Mouse (Mus musculus): Measurements from ENCODE around the gene Optn. TPM values are rescaled to one million over a fixed set of nuclear protein-coding genes. Genes with fewer than 3 reads are reported as not detected.

Optn gene
- polyA plus RNA-seq, 1 experiment from 2014 or later = 15.7 TPM

DNA sequence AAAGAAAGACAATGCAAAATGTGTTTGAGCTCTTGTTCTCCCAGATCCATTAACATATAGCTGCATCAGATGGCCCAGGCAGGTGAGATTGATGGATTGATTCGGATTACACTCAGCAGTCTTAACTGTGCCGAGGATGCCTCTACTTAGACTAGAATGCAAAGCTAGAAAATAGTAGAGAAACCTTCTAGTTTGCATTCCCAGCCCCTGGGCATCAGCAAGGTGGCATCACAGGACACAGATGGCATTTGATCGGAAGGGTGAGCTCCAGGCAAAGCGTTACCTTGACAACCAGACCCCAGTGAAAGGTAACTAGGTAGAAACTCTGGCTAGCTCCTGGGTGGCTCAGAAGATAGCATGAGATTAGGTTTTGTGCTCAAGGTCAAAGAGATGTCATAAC lies 396 bp upstream of the Optn start:
- 25% methylated on average over 4 of the region's 4 CpGs for WGBS
- peak overlapping the region; percentile 13; the same call in 1 of the 2 replicates for H3K9ac ChIP-seq (replicated peaks; ENCODE audit: low read length)
- H3K4me2 ChIP-seq (replicated peaks; ENCODE audit: low read depth, low read length) = peak overlapping the region; percentile 97

GRCm38 (mm10) chr2:5062496-5063298 lies 1.2 kb downstream of the Optn start:
- no peaks in the 10 kb centered on the region for H3K27me3 ChIP-seq (ENCODE audit: insufficient read depth, low read length)
- peak overlapping the region; percentile 97 for H3K4me2 ChIP-seq (replicated peaks; ENCODE audit: low read depth, low read length)
- H3K36me3 ChIP-seq (ENCODE audit: insufficient read depth, low read length) = no peaks in the 10 kb centered on the region
- peaks cover 15% of the 10 kb centered on the region for H3K4me1 ChIP-seq (ENCODE audit: insufficient read depth, low read length)
- 32% methylated on average over 16 of the region's 16 CpGs for WGBS
- no peak for ATAC-seq (ENCODE audit: low FRiP score, low TSS enrichment)
- no peak overlapping the region for H3K27ac ChIP-seq (ENCODE audit: low read length)
- H3K9ac ChIP-seq (replicated peaks; ENCODE audit: low read length) = peak overlapping the region; percentile 65
- H3K9me3 ChIP-seq (ENCODE audit: low read length) = no peaks in the 10 kb centered on the region
- peak overlapping the region; percentile 71 for H3K4me3 ChIP-seq (ENCODE audit: low read length)

More for the DNA sequence above, 396 bp upstream of the Optn start:
- peak; percentile 69 for ATAC-seq (ENCODE audit: low FRiP score, low TSS enrichment)
- peaks cover 15% of the 10 kb centered on the region for H3K4me1 ChIP-seq (ENCODE audit: insufficient read depth, low read length)
- H3K36me3 ChIP-seq (ENCODE audit: insufficient read depth, low read length) = no peaks in the 10 kb centered on the region
- 0 out of 2 replicates have a peak, but pooled peaks cover 3% of the 10 kb centered on the region for H3K9me3 ChIP-seq (ENCODE audit: low read length)
- H3K4me3 ChIP-seq (ENCODE audit: low read length) = peak overlapping the region; percentile 71
- H3K27me3 ChIP-seq (ENCODE audit: insufficient read depth, low read length) = no peaks in the 10 kb centered on the region
- no peak overlapping the region for H3K27ac ChIP-seq (ENCODE audit: low read length)

DNA sequence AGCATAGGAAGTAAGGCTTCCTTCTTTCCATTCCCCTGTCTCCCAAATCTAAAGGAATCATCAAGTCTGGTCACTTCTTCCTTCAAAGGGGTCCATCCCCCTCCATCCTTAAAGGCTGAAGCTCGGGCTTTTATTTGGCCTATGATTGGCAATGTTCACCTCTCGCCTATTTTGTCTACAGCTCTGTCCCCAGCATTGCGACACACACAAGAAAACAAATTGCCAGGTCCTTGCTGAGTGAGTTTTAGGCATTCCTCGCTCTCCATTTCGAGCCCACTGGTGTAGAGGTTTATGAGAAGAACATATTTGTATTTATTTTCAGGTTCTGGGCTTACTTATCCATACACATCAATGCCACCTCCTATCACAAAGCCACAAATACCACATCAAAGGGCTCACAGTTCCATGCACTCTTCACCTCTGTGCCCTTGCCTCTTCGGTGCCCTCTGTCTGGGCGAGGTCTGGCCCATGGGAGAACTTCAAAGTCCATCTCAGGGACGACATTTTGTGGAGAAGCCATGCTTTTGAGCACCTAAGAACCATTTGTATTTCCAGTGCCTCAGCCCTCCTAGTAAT lies 2.6 kb downstream of the Optn start:
- Histone ChIP-seq H3K4me2 (replicated peaks; ENCODE audit: low read depth, low read length) (no peak overlapping the region), H3K27me3 (ENCODE audit: insufficient read depth, low read length) (no peaks in the 10 kb centered on the region), H3K9ac (replicated peaks; ENCODE audit: low read length) (no peak overlapping the region), H3K4me1 (ENCODE audit: insufficient read depth, low read length) (peaks cover 15% of the 10 kb centered on the region), H3K27ac (ENCODE audit: low read length) (no peak overlapping the region), H3K4me3 (ENCODE audit: low read length) (no peak overlapping the region), H3K9me3 (ENCODE audit: low read length) (no peaks in the 10 kb centered on the region), H3K36me3 (ENCODE audit: insufficient read depth, low read length) (no peaks in the 10 kb centered on the region)
- WGBS = 77% methylated on average over 8 of the region's 8 CpGs
- ATAC-seq (ENCODE audit: low FRiP score, low TSS enrichment) = no peak

- H3K9ac ChIP-seq (replicated peaks; ENCODE audit: low read length) = no peak overlapping the region
- H3K27ac ChIP-seq (ENCODE audit: low read length) = no peak overlapping the region
- WGBS = 83% methylated on average over 4 of the region's 4 CpGs
- H3K4me1 ChIP-seq (ENCODE audit: insufficient read depth, low read length) = peaks cover 15% of the 10 kb centered on the region
- no peaks in the 10 kb centered on the region for H3K36me3 ChIP-seq (ENCODE audit: insufficient read depth, low read length)
- no peak overlapping the region for H3K4me2 ChIP-seq (replicated peaks; ENCODE audit: low read depth, low read length)
- H3K9me3 ChIP-seq (ENCODE audit: low read length) = no peaks in the 10 kb centered on the region
- no peak for ATAC-seq (ENCODE audit: low FRiP score, low TSS enrichment)
- no peak overlapping the region for H3K4me3 ChIP-seq (ENCODE audit: low read length)
- no peaks in the 10 kb centered on the region for H3K27me3 ChIP-seq (ENCODE audit: insufficient read depth, low read length)
Observed at GRCm38 (mm10) chr2:5059997-5060396, 3.9 kb downstream of the Optn start.

- WGBS = 73% methylated on average over 5 of the region's 5 CpGs
- Histone ChIP-seq H3K4me3 (ENCODE audit: low read length) (no peak overlapping the region), H3K36me3 (ENCODE audit: insufficient read depth, low read length) (no peaks in the 10 kb centered on the region), H3K4me2 (replicated peaks; ENCODE audit: low read depth, low read length) (no peak overlapping the region), H3K27me3 (ENCODE audit: insufficient read depth, low read length) (no peaks in the 10 kb centered on the region), H3K4me1 (ENCODE audit: insufficient read depth, low read length) (peaks cover 10% of the 10 kb centered on the region), H3K9me3 (ENCODE audit: low read length) (no peaks in the 10 kb centered on the region), H3K27ac (ENCODE audit: low read length) (no peak overlapping the region), H3K9ac (replicated peaks; ENCODE audit: low read length) (no peak overlapping the region)
- ATAC-seq (ENCODE audit: low FRiP score, low TSS enrichment) = no peak
Observed at GRCm38 (mm10) chr2:5058436-5058835, 5.4 kb downstream of the Optn start.

GRCm38 (mm10) chr2:5050562-5050961 lies 13.3 kb downstream of the Optn start:
- whole genome bisulfite sequencing = 84% methylated on average over 2 of the region's 2 CpGs

GRCm38 (mm10) chr2:5047016-5047415 lies 16.8 kb downstream of the Optn start:
- ATAC-seq (ENCODE audit: low FRiP score, low TSS enrichment) = no peak
- no peak overlapping the region for H3K4me3 ChIP-seq (ENCODE audit: low read length)
- no peak overlapping the region for H3K27ac ChIP-seq (ENCODE audit: low read length)
- H3K4me1 ChIP-seq (ENCODE audit: insufficient read depth, low read length) = peaks cover 8% of the 10 kb centered on the region
- no peaks in the 10 kb centered on the region for H3K36me3 ChIP-seq (ENCODE audit: insufficient read depth, low read length)
- H3K9me3 ChIP-seq (ENCODE audit: low read length) = no peaks in the 10 kb centered on the region; the same call in 1 of the 2 replicates
- no peak overlapping the region for H3K9ac ChIP-seq (replicated peaks; ENCODE audit: low read length)
- no peak overlapping the region for H3K4me2 ChIP-seq (replicated peaks; ENCODE audit: low read depth, low read length)
- H3K27me3 ChIP-seq (ENCODE audit: insufficient read depth, low read length) = no peaks in the 10 kb centered on the region
- 100% methylated on average over 2 of the region's 2 CpGs for WGBS

More at GRCm38 (mm10) chr2:5050562-5050961, 13.3 kb downstream of the Optn start:
- no peak overlapping the region for H3K27ac ChIP-seq (ENCODE audit: low read length)
- no peak overlapping the region for H3K4me2 ChIP-seq (replicated peaks; ENCODE audit: low read depth, low read length)
- no peak overlapping the region for H3K4me3 ChIP-seq (ENCODE audit: low read length)
- no peak for ATAC-seq (ENCODE audit: low FRiP score, low TSS enrichment)
- H3K4me1 ChIP-seq (ENCODE audit: insufficient read depth, low read length) = no peaks in the 10 kb centered on the region
- peaks cover 3% of the 10 kb centered on the region; the same call in 1 of the 2 replicates for H3K9me3 ChIP-seq (ENCODE audit: low read length)
- peaks cover 4% of the 10 kb centered on the region for H3K36me3 ChIP-seq (ENCODE audit: insufficient read depth, low read length)
- no peak overlapping the region for H3K9ac ChIP-seq (replicated peaks; ENCODE audit: low read length)
- no peaks in the 10 kb centered on the region for H3K27me3 ChIP-seq (ENCODE audit: insufficient read depth, low read length)

- peak overlapping the region; percentile 24 for H3K4me2 ChIP-seq (replicated peaks; ENCODE audit: low read depth, low read length)
Observed at GRCm38 (mm10) chr2:5045269-5045965, 18.4 kb downstream of the Optn start.

GRCm38 (mm10) chr2:5044321-5044720 lies 19.5 kb downstream of the Optn start:
- Histone ChIP-seq H3K9me3 (ENCODE audit: low read length) (no peaks in the 10 kb centered on the region), H3K9ac (replicated peaks; ENCODE audit: low read length) (no peak overlapping the region), H3K4me2 (replicated peaks; ENCODE audit: low read depth, low read length) (no peak overlapping the region), H3K4me3 (ENCODE audit: low read length) (no peak overlapping the region), H3K36me3 (ENCODE audit: insufficient read depth, low read length) (no peaks in the 10 kb centered on the region), H3K27me3 (ENCODE audit: insufficient read depth, low read length) (no peaks in the 10 kb centered on the region), H3K27ac (ENCODE audit: low read length) (no peak overlapping the region), H3K4me1 (ENCODE audit: insufficient read depth, low read length) (peaks cover 8% of the 10 kb centered on the region)
- ATAC-seq (ENCODE audit: low FRiP score, low TSS enrichment) = no peak
- 39% methylated on average over 3 of the region's 3 CpGs for WGBS

More at GRCm38 (mm10) chr2:5045269-5045965, 18.4 kb downstream of the Optn start:
- WGBS = 15% methylated on average over 13 of the region's 13 CpGs
- Histone ChIP-seq H3K36me3 (ENCODE audit: insufficient read depth, low read length) (no peaks in the 10 kb centered on the region), H3K9ac (replicated peaks; ENCODE audit: low read length) (no peak overlapping the region), H3K27ac (ENCODE audit: low read length) (peak overlapping the region; percentile 15; the same call in 1 of the 2 replicates), H3K9me3 (ENCODE audit: low read length) (no peaks in the 10 kb centered on the region), H3K27me3 (ENCODE audit: insufficient read depth, low read length) (no peaks in the 10 kb centered on the region), H3K4me3 (ENCODE audit: low read length) (peak overlapping the region; percentile 5; the same call in 1 of the 2 replicates), H3K4me1 (ENCODE audit: insufficient read depth, low read length) (peaks cover 8% of the 10 kb centered on the region)
- peak; percentile 61; the same call in 1 of the 2 replicates for ATAC-seq (ENCODE audit: low FRiP score, low TSS enrichment)

Data from kidney, embryonic 16.5 days (tissue).